Mouse (Mus musculus) kidney, embryonic 14.5 days (tissue): Measurements from ENCODE around the gene Gna11. TPM values are rescaled to one million over a fixed set of nuclear protein-coding genes. Genes with fewer than 3 reads are reported as not detected.

Experiments used
- ATAC-seq: fragments of 200-750 bp; cut with Nextera tagmentation; 2 replicates; pipeline ENCODE4 v1.8.0; 2017; ENCODE audit warnings: moderate number of reproducible peaks, mild to moderate bottlenecking, moderate TSS enrichment, moderate library complexity; ENCODE audit not compliant: low FRiP score, low TSS enrichment
- H3K27ac ChIP-seq: fragments of 300-500 bp; sonication (generic); 2 replicates; pipeline ENCODE4 v1.5.1; 2014; ENCODE audit warnings: low read depth, mild to moderate bottlenecking, low read length, moderate library complexity, mixed read lengths
- H3K27me3 ChIP-seq: fragments of 300-500 bp; sonication (generic); 2 replicates; pipeline ENCODE4 v1.6.1; 2014; ENCODE audit warnings: mild to moderate bottlenecking, low read length; ENCODE audit not compliant: control insufficient read depth, insufficient read depth
- H3K36me3 ChIP-seq: fragments of 300-500 bp; sonication (generic); 2 replicates; pipeline ENCODE4 v1.6.1; 2014; ENCODE audit warnings: low read length, mixed read lengths; ENCODE audit not compliant: control insufficient read depth, insufficient read depth
- H3K4me1 ChIP-seq: fragments of 300-500 bp; sonication (generic); 2 replicates; pipeline ENCODE4 v1.6.1; 2014; ENCODE audit warnings: low read length, mixed read lengths; ENCODE audit not compliant: control insufficient read depth, insufficient read depth
- H3K4me2 ChIP-seq: fragments of 300-500 bp; sonication (generic); replicated peaks from 2 replicates; pipeline ENCODE4 v1.6.1; 2014; ENCODE audit warnings: low read depth, mild to moderate bottlenecking, low read length
- H3K4me3 ChIP-seq: fragments of 300-500 bp; sonication (generic); 2 replicates; pipeline ENCODE4 v1.5.1; 2014; ENCODE audit warnings: mild to moderate bottlenecking, low read length
- H3K9ac ChIP-seq: fragments of 300-500 bp; sonication (generic); 2 replicates; pipeline ENCODE4 v1.6.1; 2014; ENCODE audit warnings: low read depth, mild to moderate bottlenecking, low read length, moderate library complexity
- H3K9me3 ChIP-seq: fragments of 300-500 bp; sonication (generic); 2 replicates; pipeline ENCODE4 v1.6.1; 2016; ENCODE audit warnings: low read length; ENCODE audit not compliant: control insufficient read depth
- WGBS: fragments of 180-500 bp; shearing (Covaris S2); extraction: QIAGEN DNeasy Blood & Tissue Kit; methylation state at CpG from one replicate; pipeline ENCODE4 v1.1.7; 2014; 5-methylcytosine and 5-hydroxymethylcytosine counted together
- polyA plus RNA-seq: library from polyadenylated mRNA; unstranded; fragments of >200 nt; fragmentation: Nextera tagmentation; extraction: Ambion mirVana; gene quantifications from 2 replicates; pipeline ENCODE4 v1.2.1, GENCODE M21; 2014

Gna11 gene
- polyA plus RNA-seq, 1 experiment from 2014 or later: 89.2 TPM

- H3K36me3 ChIP-seq: peaks cover 23% of the 10 kb centered on the region
- 1% methylated on average over 34 of the region's 36 CpGs for WGBS
- peak; percentile 17 for ATAC-seq
Measured at GRCm38 (mm10) chr10:81559627-81560539, 14.9 kb upstream of the Gna11 start.

DNA sequence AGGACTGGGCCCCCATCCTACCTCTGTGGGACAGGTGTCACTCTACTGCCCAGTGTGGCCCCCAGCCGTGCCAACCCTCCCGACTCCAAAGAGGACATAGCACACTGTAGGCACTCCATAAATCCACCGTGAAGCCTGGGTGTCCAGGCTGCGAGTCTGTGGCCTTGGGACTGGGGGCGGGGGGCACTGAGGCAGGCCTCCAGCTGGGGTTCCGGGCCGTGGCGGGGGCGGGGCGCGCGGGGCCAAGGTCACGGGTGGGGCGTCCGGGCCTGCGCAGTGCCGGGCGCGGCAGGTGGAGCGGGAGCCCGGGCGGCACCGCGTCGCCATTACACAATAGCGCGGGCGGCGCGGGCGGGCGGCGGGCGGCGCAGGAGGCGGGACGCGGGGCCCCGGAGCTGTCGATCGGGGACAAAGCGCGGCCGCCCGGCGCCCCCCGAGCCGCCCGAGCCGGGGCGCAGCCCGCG, 14.2 kb upstream of the Gna11 start, which contains the start of gene Aes:
Gene Aes, plus strand, starts transcription at position 326 of the 464 bp plus-strand sequence.
- peak within 1 kb of the TSS; percentile 98 for H3K9ac ChIP-seq
- H3K27me3 ChIP-seq: no peaks in the 10 kb centered on the region
- peak within 1 kb of the TSS; percentile 96 for H3K4me3 ChIP-seq
- H3K4me1 ChIP-seq: peaks cover 24% of the 10 kb centered on the region
- H3K9me3 ChIP-seq: no peaks in the 10 kb centered on the region
- H3K36me3 ChIP-seq: peaks cover 16% of the 10 kb centered on the region; the same call in 1 of the 2 replicates
- H3K4me2 ChIP-seq: peak within 1 kb of the TSS; percentile 98
- peak within 1 kb of the TSS; percentile 95 for H3K27ac ChIP-seq
- ATAC-seq: peak; percentile 47
- 2% methylated on average over 22 of the region's 53 CpGs for WGBS

More at GRCm38 (mm10) chr10:81559627-81560539, 14.9 kb upstream of the Gna11 start:
- no peaks in the 10 kb centered on the region for H3K27me3 ChIP-seq
- peak overlapping the region; percentile 98 for H3K4me2 ChIP-seq
- H3K4me1 ChIP-seq: peaks cover 31% of the 10 kb centered on the region
- peak overlapping the region; percentile 95 for H3K27ac ChIP-seq
- H3K9me3 ChIP-seq: no peaks in the 10 kb centered on the region
- peak overlapping the region; percentile 96 for H3K4me3 ChIP-seq
- peak overlapping the region; percentile 98 for H3K9ac ChIP-seq

GRCm38 (mm10) chr10:81557491-81557890, 12.5 kb upstream of the Gna11 start:
- Histone ChIP-seq H3K4me2 (no peak overlapping the region), H3K9me3 (no peaks in the 10 kb centered on the region), H3K9ac (no peak overlapping the region), H3K36me3 (peaks cover 6% of the 10 kb centered on the region; the same call in 1 of the 2 replicates), H3K4me1 (peaks cover 11% of the 10 kb centered on the region), H3K27ac (no peak overlapping the region), H3K4me3 (no peak overlapping the region), H3K27me3 (no peaks in the 10 kb centered on the region)
- ATAC-seq: no peak
- WGBS: 14% methylated on average over 1 of the region's 1 CpGs

DNA sequence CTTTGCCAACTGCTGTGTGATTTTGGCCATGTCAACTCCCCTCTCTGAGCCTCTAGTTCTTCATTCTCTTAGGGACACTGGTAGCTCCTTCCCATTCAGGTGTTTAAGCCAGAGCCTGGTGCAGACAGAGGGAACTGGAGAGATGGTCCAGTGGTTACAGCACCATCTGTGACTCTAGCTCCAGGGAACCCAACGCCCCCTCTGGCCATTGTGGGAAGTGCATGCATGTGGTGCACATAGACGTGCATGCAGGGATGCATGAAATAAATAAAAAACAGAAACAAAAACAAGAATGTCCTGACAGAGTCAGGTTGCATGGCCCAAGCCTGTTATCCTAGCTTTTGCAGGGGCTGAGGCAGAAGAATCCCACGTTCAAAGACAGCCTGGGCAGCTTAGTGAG, 11.3 kb upstream of the Gna11 start:
- H3K4me2 ChIP-seq: no peak overlapping the region
- WGBS: 73% methylated on average over 3 of the region's 3 CpGs
- H3K36me3 ChIP-seq: no peaks in the 10 kb centered on the region
- H3K27ac ChIP-seq: no peak overlapping the region
- no peak overlapping the region for H3K4me3 ChIP-seq
- ATAC-seq: no peak
- H3K9ac ChIP-seq: no peak overlapping the region
- no peaks in the 10 kb centered on the region for H3K27me3 ChIP-seq
- peaks cover 7% of the 10 kb centered on the region for H3K4me1 ChIP-seq
- no peaks in the 10 kb centered on the region for H3K9me3 ChIP-seq

DNA sequence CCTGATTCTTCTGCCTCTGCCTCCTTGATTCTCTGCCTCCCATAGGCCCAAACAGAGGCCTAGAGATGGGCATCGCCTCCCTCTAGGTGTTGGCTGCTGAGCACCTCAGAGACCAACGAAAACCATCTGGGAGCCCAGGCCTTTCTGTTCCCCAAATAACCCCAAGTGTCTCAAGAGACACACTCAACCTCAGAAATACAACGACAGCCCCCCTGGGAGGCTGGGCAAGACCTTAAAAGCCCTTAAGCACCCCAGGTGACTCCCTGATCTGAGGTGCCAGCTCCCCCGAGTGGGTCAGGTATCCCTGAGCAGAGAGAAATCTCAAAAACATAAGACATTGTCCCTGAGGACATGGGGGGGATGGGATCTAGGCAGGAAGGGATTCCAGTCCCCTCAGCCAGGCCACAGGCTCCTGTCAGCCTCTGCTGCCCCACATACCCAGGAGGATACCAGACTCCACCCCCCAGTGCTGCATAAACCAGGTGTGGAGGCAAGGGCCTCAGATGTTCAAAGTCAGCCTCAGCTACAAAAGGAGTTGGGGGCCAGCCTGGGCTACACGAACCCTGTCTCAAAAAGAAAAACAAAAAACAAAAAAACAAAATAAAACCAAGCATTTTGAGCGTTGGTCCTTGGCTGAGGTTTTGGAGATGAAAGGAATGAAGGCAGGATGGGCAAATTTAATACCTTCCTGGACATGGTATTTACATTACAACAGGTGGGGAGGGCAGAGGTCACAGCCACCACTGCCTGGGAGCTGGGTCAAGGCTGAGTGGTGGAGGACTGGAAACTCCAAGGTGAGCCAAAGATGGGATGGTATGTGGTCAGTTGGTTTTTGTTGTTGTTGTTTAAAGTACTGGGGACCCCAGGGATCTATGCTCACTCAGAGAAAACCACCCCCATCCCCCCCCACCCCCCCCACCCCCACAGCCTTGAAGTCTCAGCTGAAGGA, 9.1 kb upstream of the Gna11 start:
- no peak overlapping the region for H3K4me2 ChIP-seq
- no peak overlapping the region for H3K27ac ChIP-seq
- no peaks in the 10 kb centered on the region for H3K9me3 ChIP-seq
- WGBS: 77% methylated on average over 6 of the region's 6 CpGs
- H3K36me3 ChIP-seq: no peaks in the 10 kb centered on the region
- no peak overlapping the region for H3K4me3 ChIP-seq
- no peaks in the 10 kb centered on the region for H3K4me1 ChIP-seq
- no peak overlapping the region for H3K9ac ChIP-seq
- H3K27me3 ChIP-seq: no peaks in the 10 kb centered on the region
- no peak for ATAC-seq

DNA sequence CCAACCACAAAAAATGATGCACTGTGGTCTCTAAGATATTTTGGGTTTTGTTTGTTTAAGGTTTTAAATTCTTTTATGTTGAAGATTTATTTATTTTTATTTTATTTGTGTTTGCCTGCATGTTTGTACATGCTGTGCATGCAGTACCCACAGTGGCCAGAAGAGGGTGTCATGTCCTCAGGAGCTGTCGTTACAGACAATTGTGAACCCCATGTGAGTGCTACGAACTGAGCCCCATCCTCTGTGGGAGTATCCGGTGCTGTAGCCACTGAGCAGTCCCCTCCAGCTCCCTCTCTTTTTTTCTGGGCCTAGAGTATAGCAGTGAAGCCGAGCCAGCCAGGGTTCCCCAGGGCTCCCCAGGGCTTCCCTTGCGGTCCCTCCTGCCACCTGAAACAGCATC, 8.2 kb upstream of the Gna11 start:
- Histone ChIP-seq H3K9ac (no peak overlapping the region), H3K4me1 (no peaks in the 10 kb centered on the region), H3K36me3 (no peaks in the 10 kb centered on the region), H3K27me3 (no peaks in the 10 kb centered on the region), H3K9me3 (no peaks in the 10 kb centered on the region), H3K4me2 (no peak overlapping the region), H3K4me3 (no peak overlapping the region), H3K27ac (no peak overlapping the region)
- WGBS: 89% methylated on average over 5 of the region's 5 CpGs
- no peak for ATAC-seq

GRCm38 (mm10) chr10:81551597-81552102, 6.7 kb upstream of the Gna11 start:
- Histone ChIP-seq H3K4me1 (no peaks in the 10 kb centered on the region), H3K9me3 (no peaks in the 10 kb centered on the region), H3K9ac (no peak overlapping the region), H3K4me3 (no peak overlapping the region), H3K27me3 (no peaks in the 10 kb centered on the region), H3K4me2 (no peak overlapping the region), H3K36me3 (no peaks in the 10 kb centered on the region), H3K27ac (no peak overlapping the region)
- 7% methylated on average over 12 of the region's 12 CpGs for WGBS
- ATAC-seq: peak; percentile 90

DNA sequence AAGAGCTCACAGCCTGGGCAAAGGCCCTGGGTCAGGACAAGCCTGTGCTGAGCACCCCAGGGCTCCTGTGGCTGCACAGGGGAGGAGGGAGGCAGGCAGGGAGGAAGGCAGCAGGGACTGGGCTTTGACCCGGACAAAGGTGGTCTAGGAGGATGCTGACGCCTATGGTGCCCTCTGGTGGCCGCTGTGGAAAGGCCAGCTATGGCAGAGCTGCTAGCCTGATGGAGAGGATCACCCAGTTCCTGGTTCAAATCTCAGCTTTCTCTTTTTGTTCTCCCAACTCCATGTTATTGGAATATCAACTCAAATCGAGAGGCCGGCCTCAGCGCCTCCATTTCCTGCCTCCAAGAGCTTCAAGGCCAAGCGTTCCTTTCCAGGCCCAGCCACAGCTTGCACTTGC, 5.3 kb upstream of the Gna11 start:
- WGBS: 13% methylated on average over 7 of the region's 7 CpGs
- ATAC-seq: no peak
- H3K9ac ChIP-seq: no peak overlapping the region

More for the DNA sequence above, 5.3 kb upstream of the Gna11 start:
- Histone ChIP-seq H3K9me3 (no peaks in the 10 kb centered on the region), H3K27me3 (no peaks in the 10 kb centered on the region), H3K36me3 (no peaks in the 10 kb centered on the region), H3K27ac (no peak overlapping the region), H3K4me1 (peaks cover 3% of the 10 kb centered on the region; the same call in 1 of the 2 replicates), H3K4me2 (no peak overlapping the region), H3K4me3 (no peak overlapping the region)
